Mouse (Mus musculus) MEL (cell line): Measurements from ENCODE around the gene Trim58. TPM values are rescaled to one million over a fixed set of nuclear protein-coding genes. Genes with fewer than 3 reads are reported as not detected.
A peak's percentile ranks its signal among the peaks of the same experiment; 100 is the strongest.

Experiments
- DNase-seq: peaks from one replicate; pipeline ENCODE4 v3.0.0; 2011; ENCODE audit warnings: low read depth, low spot score
- H3K27ac ChIP-seq: 2 replicates; pipeline ENCODE4 v1.5.1; 2012; ENCODE audit warnings: low read depth, mild to moderate bottlenecking, control low read depth, low read length, moderate library complexity; ENCODE audit not compliant: control insufficient read depth
- H3K27me3 ChIP-seq, 2 experiments: fragments of 150-350 bp in 1 of 2; sonication (generic) in 1 of 2; 2 replicates each; pipeline ENCODE4 v1.6.1; 2012; ENCODE audit warnings: low read length in 2 of 2, mild to moderate bottlenecking in 2 of 2, improper control_type of control experiment in 1 of 2, moderate library complexity in 1 of 2; ENCODE audit not compliant: insufficient read depth in 2 of 2, control insufficient read depth in 1 of 2
- H3K36me3 ChIP-seq, 2 experiments: 2 replicates each; pipeline ENCODE4 v1.6.1; 2012 to 2014; ENCODE audit warnings: low read length in 2 of 2, improper control_type of control experiment in 1 of 2, inconsistent platforms in 1 of 2, mild to moderate bottlenecking in 1 of 2; ENCODE audit not compliant: insufficient read depth in 2 of 2, control insufficient read depth in 1 of 2
- H3K4me1 ChIP-seq, 2 experiments: fragments of 150-350 bp in 1 of 2; sonication (generic) in 1 of 2; 2 replicates each; pipeline ENCODE4 v1.6.1; 2012; ENCODE audit warnings: low read length in 2 of 2, improper control_type of control experiment in 1 of 2, mild to moderate bottlenecking in 1 of 2; ENCODE audit not compliant: insufficient read depth in 2 of 2, control insufficient read depth in 1 of 2
- H3K4me3 ChIP-seq, 2 experiments: fragments of 150-350 bp in 1 of 2; sonication (generic) in 1 of 2; 2 replicates each; pipeline ENCODE4 v1.5.1; 2012; ENCODE audit warnings: low read depth in 2 of 2, low read length in 2 of 2, mild to moderate bottlenecking in 2 of 2, moderate library complexity in 2 of 2, control low read depth in 1 of 2, improper control_type of control experiment in 1 of 2; ENCODE audit not compliant: control insufficient read depth in 1 of 2, insufficient read depth in 1 of 2
- H3K79me2 ChIP-seq: 2 replicates; pipeline ENCODE4 v1.6.1; 2012; ENCODE audit warnings: mild to moderate bottlenecking, low read length, moderate library complexity; ENCODE audit not compliant: control insufficient read depth, poor library complexity, insufficient read depth
- H3K9ac ChIP-seq: 2 replicates; pipeline ENCODE4 v1.6.1; 2012; ENCODE audit warnings: low read depth, mild to moderate bottlenecking, control low read depth, low read length, moderate library complexity; ENCODE audit not compliant: control insufficient read depth, poor library complexity, severe bottlenecking
- H3K9me3 ChIP-seq: fragments of 150-350 bp; sonication (generic); replicated peaks from 2 replicates; pipeline ENCODE4 v1.6.1; 2012; ENCODE audit warnings: mild to moderate bottlenecking, low read length, improper control_type of control experiment, moderate library complexity; ENCODE audit not compliant: insufficient read depth
- BHLHE40 ChIP-seq: IDR thresholded peaks from 2 replicates; pipeline ENCODE4 v1.6.1; 2012; ENCODE audit warnings: low read depth, mild to moderate bottlenecking, inconsistent platforms, low read length, improper control_type of control experiment, borderline replicate concordance
- CHD1 ChIP-seq: IDR thresholded peaks from 2 replicates; pipeline ENCODE4 v1.6.1; 2012; ENCODE audit warnings: low read depth, mild to moderate bottlenecking, inconsistent platforms, low read length, improper control_type of control experiment
- CHD2 ChIP-seq: IDR thresholded peaks from 2 replicates; pipeline ENCODE4 v1.6.1; 2011; ENCODE audit warnings: low read length, improper control_type of control experiment
- CTCF ChIP-seq, 3 experiments: IDR thresholded peaks in 2 of 3; conservative IDR thresholded peaks in 1 of 3; 2 replicates each; pipeline ENCODE4 v1.5.1; 2011 to 2012; ENCODE audit warnings: low read length in 3 of 3, low read depth in 2 of 3, mild to moderate bottlenecking in 2 of 3, improper control_type of control experiment in 1 of 3, inconsistent platforms in 1 of 3, mixed read lengths in 1 of 3, moderate library complexity in 1 of 3; ENCODE audit not compliant: control insufficient read depth in 1 of 3, insufficient read depth in 1 of 3, poor library complexity in 1 of 3, severe bottlenecking in 1 of 3
- E2F4 ChIP-seq: IDR thresholded peaks from 2 replicates; pipeline ENCODE4 v1.6.1; 2011; ENCODE audit warnings: low read depth, low read length, improper control_type of control experiment, borderline replicate concordance
- ELF1 ChIP-seq: IDR thresholded peaks from 2 replicates; pipeline ENCODE4 v1.6.1; 2014; ENCODE audit warnings: low read depth, mild to moderate bottlenecking, inconsistent platforms, low read length, improper control_type of control experiment, moderate library complexity
- EP300 ChIP-seq, 2 experiments: IDR thresholded peaks; 2 replicates each; pipeline ENCODE4 v1.6.1; 2011; ENCODE audit warnings: improper control_type of control experiment in 2 of 2, low read length in 2 of 2, low read depth in 1 of 2, mild to moderate bottlenecking in 1 of 2
- ETS1 ChIP-seq: IDR thresholded peaks from 2 replicates; pipeline ENCODE4 v1.6.1; 2012; ENCODE audit warnings: low read depth, mild to moderate bottlenecking, inconsistent platforms, low read length, improper control_type of control experiment, moderate library complexity
- GATA1 ChIP-seq: IDR thresholded peaks from 2 replicates; pipeline ENCODE4 v1.6.1; 2011; ENCODE audit warnings: low read depth, low read length, improper control_type of control experiment
- HCFC1 ChIP-seq: IDR thresholded peaks from 2 replicates; pipeline ENCODE4 v1.6.1; 2012; ENCODE audit warnings: low read depth, mild to moderate bottlenecking, inconsistent platforms, low read length, improper control_type of control experiment, moderate library complexity
- JUND ChIP-seq: IDR thresholded peaks from 2 replicates; pipeline ENCODE4 v1.6.1; 2011; ENCODE audit warnings: low read depth, mild to moderate bottlenecking, improper control_type of control experiment, low read length
- KAT2A ChIP-seq: conservative IDR thresholded peaks from 2 replicates; pipeline ENCODE4 v1.6.1; 2012; ENCODE audit warnings: low read depth, low read length, improper control_type of control experiment, inconsistent platforms
- MAFK ChIP-seq: IDR thresholded peaks from 2 replicates; pipeline ENCODE4 v1.6.1; 2011; ENCODE audit warnings: low read depth, mild to moderate bottlenecking, low read length, improper control_type of control experiment, borderline replicate concordance
- MAX ChIP-seq: IDR thresholded peaks from 2 replicates; pipeline ENCODE4 v1.6.1; 2011; ENCODE audit warnings: low read length, improper control_type of control experiment
- MAZ ChIP-seq: IDR thresholded peaks from 2 replicates; pipeline ENCODE4 v1.6.1; 2012; ENCODE audit warnings: low read depth, mild to moderate bottlenecking, inconsistent platforms, low read length, improper control_type of control experiment
- MEF2A ChIP-seq: IDR thresholded peaks from 2 replicates; pipeline ENCODE4 v1.6.1; 2014; ENCODE audit warnings: low read depth, mild to moderate bottlenecking, inconsistent platforms, low read length, improper control_type of control experiment; ENCODE audit not compliant: poor library complexity, insufficient replicate concordance, severe bottlenecking; ENCODE audit errors: extremely low read depth
- MXI1 ChIP-seq: IDR thresholded peaks from 2 replicates; pipeline ENCODE4 v1.6.1; 2011; ENCODE audit warnings: mild to moderate bottlenecking, low read depth, low read length, improper control_type of control experiment
- MYC ChIP-seq: IDR thresholded peaks from 2 replicates; pipeline ENCODE4 v1.6.1; 2011; ENCODE audit warnings: low read depth, mild to moderate bottlenecking, low read length, improper control_type of control experiment, moderate library complexity
- NELFE ChIP-seq: IDR thresholded peaks from 2 replicates; pipeline ENCODE4 v1.6.1; 2011; ENCODE audit warnings: low read depth, low read length, improper control_type of control experiment
- NRF1 ChIP-seq: IDR thresholded peaks from 2 replicates; pipeline ENCODE4 v1.6.1; 2014; ENCODE audit warnings: low read depth, mild to moderate bottlenecking, inconsistent platforms, low read length, improper control_type of control experiment, moderate library complexity; ENCODE audit not compliant: poor library complexity, insufficient read depth, severe bottlenecking
- POLR2A ChIP-seq, 2 experiments: IDR thresholded peaks; 2 replicates each; pipeline ENCODE4 v1.6.1; 2011 to 2012; ENCODE audit warnings: low read length in 2 of 2, mild to moderate bottlenecking in 2 of 2, control low read depth in 1 of 2, improper control_type of control experiment in 1 of 2, low read depth in 1 of 2, moderate library complexity in 1 of 2; ENCODE audit not compliant: control insufficient read depth in 1 of 2, insufficient read depth in 1 of 2, poor library complexity in 1 of 2
- POLR2AphosphoS5 ChIP-seq: IDR thresholded peaks from 2 replicates; pipeline ENCODE4 v1.6.1; 2012; ENCODE audit warnings: low read depth, borderline replicate concordance, mild to moderate bottlenecking, inconsistent platforms, low read length, moderate library complexity, mixed read lengths
- RCOR1 ChIP-seq: IDR thresholded peaks from 2 replicates; pipeline ENCODE4 v1.6.1; 2012; ENCODE audit warnings: low read depth, mild to moderate bottlenecking, inconsistent platforms, low read length, improper control_type of control experiment
- SMC3 ChIP-seq: IDR thresholded peaks from 2 replicates; pipeline ENCODE4 v1.6.1; 2011; ENCODE audit warnings: low read depth, low read length, improper control_type of control experiment
- TAL1 ChIP-seq: IDR thresholded peaks from 2 replicates; pipeline ENCODE4 v1.6.1; 2012; ENCODE audit warnings: mild to moderate bottlenecking, inconsistent platforms, low read length, moderate library complexity, mixed read lengths
- TBP ChIP-seq: IDR thresholded peaks from 2 replicates; pipeline ENCODE4 v1.8.0; 2011; ENCODE audit warnings: low read depth, low read length, improper control_type of control experiment
- TCF12 ChIP-seq: IDR thresholded peaks from 2 replicates; pipeline ENCODE4 v1.6.1; 2014; ENCODE audit warnings: low read depth, mild to moderate bottlenecking, inconsistent platforms, low read length, improper control_type of control experiment, moderate library complexity
- UBTF ChIP-seq: IDR thresholded peaks from 2 replicates; pipeline ENCODE4 v1.6.1; 2012; ENCODE audit warnings: low read depth, mild to moderate bottlenecking, inconsistent platforms, low read length, improper control_type of control experiment, moderate library complexity, borderline replicate concordance; ENCODE audit not compliant: insufficient read depth
- USF2 ChIP-seq, 2 experiments: IDR thresholded peaks; 2 replicates each; pipeline ENCODE4 v1.6.1; 2011 to 2012; ENCODE audit warnings: improper control_type of control experiment in 2 of 2, low read length in 2 of 2, borderline replicate concordance in 1 of 2, inconsistent platforms in 1 of 2, low read depth in 1 of 2, mild to moderate bottlenecking in 1 of 2; ENCODE audit not compliant: insufficient read depth in 1 of 2
- ZC3H11A ChIP-seq: IDR thresholded peaks from 2 replicates; pipeline ENCODE4 v1.6.1; 2012; ENCODE audit warnings: low read depth, mild to moderate bottlenecking, inconsistent platforms, low read length, improper control_type of control experiment
- ZKSCAN1 ChIP-seq: IDR thresholded peaks from 2 replicates; pipeline ENCODE4 v1.6.1; 2012; ENCODE audit warnings: low read depth, mild to moderate bottlenecking, inconsistent platforms, low read length, improper control_type of control experiment, moderate library complexity
- ZNF384 ChIP-seq: IDR thresholded peaks from 2 replicates; pipeline ENCODE4 v1.6.1; 2012; ENCODE audit warnings: low read depth, mild to moderate bottlenecking, inconsistent platforms, low read length, improper control_type of control experiment
- polyA plus RNA-seq, 2 experiments: library from polyadenylated mRNA; stranded (reverse) in 1 of 2; unstranded in 1 of 2; fragments of >175 nt in 1 of 2; fragments of >200 nt in 1 of 2; gene quantifications; 2 replicates each; pipeline versions ENCODE4 v1.2.1 to v1.2.4; 2012; ENCODE audit warnings: low replicate concordance in 2 of 2, low read depth in 1 of 2; ENCODE audit not compliant: insufficient read length in 2 of 2, insufficient read depth in 1 of 2, missing spikeins in 1 of 2
- total RNA-seq: library from RNA; depleted of rRNA; stranded (reverse); fragments of 300-350 nt; gene quantifications from 2 replicates; pipeline ENCODE4 v1.2.3, GENCODE M21; 2012

The Trim58 gene
- total and polyA plus RNA-seq, 3 experiments, result 4.0 to 14.1 TPM; not detected in 1

- no peak for DNase-seq
- Histone ChIP-seq H3K36me3 (no peaks in the 10 kb centered on the region), H3K9ac (no peak within 1 kb of the TSS), H3K79me2 (no peaks in the 10 kb centered on the region), H3K4me3 (no peak within 1 kb of the TSS), H3K4me1 (no peaks in the 10 kb centered on the region), H3K9me3 (no peaks in the 10 kb centered on the region), H3K27me3 (peaks cover 3 to 7% of the 10 kb centered on the region in 2 experiments), H3K27ac (no peak within 1 kb of the TSS)
- TF ChIP-seq BHLHE40 (no peak), USF2 (IDR thresholded peaks at IDR 0.05; ENCODE audit: borderline replicate concordance in 1 of 2, insufficient read depth in 1 of 2, low read depth in 1 of 2, low read length in 2 of 2) (no peak), TBP (no peak), KAT2A (no peak), ZKSCAN1 (no peak), ETS1 (no peak), JUND (no peak), MEF2A (no peak), NRF1 (no peak), MXI1 (no peak), HCFC1 (no peak), CHD1 (no peak), UBTF (no peak), GATA1 (no peak), POLR2AphosphoS5 (no peak), CTCF (IDR thresholded peaks at IDR 0.05 in 2 of 3, conservative IDR thresholded peaks at IDR 0.05 in 1 of 3; ENCODE audit: control insufficient read depth in 1 of 3, insufficient read depth in 1 of 3, low read depth in 2 of 3, low read length in 3 of 3, poor library complexity in 1 of 3, severe bottlenecking in 1 of 3) (no peak), CHD2 (no peak), TCF12 (no peak), ZC3H11A (no peak), MAFK (no peak)
Measured at GRCm38 (mm10) chr11:58658596-58658995, 18.3 kb downstream of the Trim58 start, which contains the start of gene Olfr322. Gene Olfr322 (plus strand): TSS chr11:58658782.

GRCm38 (mm10) chr11:58669252-58669651 is 29.0 kb downstream of the Trim58 start:
- Histone ChIP-seq H3K27ac (no peak overlapping the region), H3K9ac (no peak overlapping the region), H3K36me3 (no peaks in the 10 kb centered on the region), H3K4me1 (no peaks in the 10 kb centered on the region), H3K4me3 (no peak overlapping the region), H3K9me3 (no peaks in the 10 kb centered on the region), H3K27me3 (peaks cover 1 to 7% of the 10 kb centered on the region in 2 experiments; a peak in 3 of 4 replicates), H3K79me2 (no peaks in the 10 kb centered on the region)
- peak; percentile 39 for DNase-seq
- TF ChIP-seq POLR2A (IDR thresholded peaks at IDR 0.05; ENCODE audit: control insufficient read depth in 1 of 2, insufficient read depth in 1 of 2, low read depth in 1 of 2, low read length in 2 of 2, poor library complexity in 1 of 2) (no peak), MYC (0 out of 2 replicates have a peak, but pooled peaks have one; percentile 55), GATA1 (no peak), E2F4 (no peak), MAX (0 out of 2 replicates have a peak, but pooled peaks have one; percentile 28), ZNF384 (peak; percentile 49), USF2 (IDR thresholded peaks at IDR 0.05; ENCODE audit: borderline replicate concordance in 1 of 2, insufficient read depth in 1 of 2, low read depth in 1 of 2, low read length in 2 of 2) (no peak), CTCF (IDR thresholded peaks at IDR 0.05 in 2 of 3, conservative IDR thresholded peaks at IDR 0.05 in 1 of 3; ENCODE audit: control insufficient read depth in 1 of 3, insufficient read depth in 1 of 3, low read depth in 2 of 3, low read length in 3 of 3, poor library complexity in 1 of 3, severe bottlenecking in 1 of 3) (peak; percentile 8 to 60 (median 27); a peak in 4 of 6 replicates), SMC3 (peak; percentile 62), EP300 (IDR thresholded peaks at IDR 0.05; ENCODE audit: low read depth in 1 of 2, low read length in 2 of 2) (no peak), TAL1 (no peak), NELFE (no peak), ELF1 (no peak), MAZ (no peak), RCOR1 (no peak), KAT2A (no peak)
